Mouse (Mus musculus) kidney, postnatal 0 days (tissue): ENCODE data around the gene Plau. TPM values are rescaled to one million over a fixed set of nuclear protein-coding genes. Genes with fewer than 3 reads are reported as not detected.
A peak's percentile ranks its signal among the peaks of the same experiment; 100 is the strongest.

Experiments
- ATAC-seq: fragments of 200-750 bp; cut with Nextera tagmentation; replicated peaks from 2 replicates; pipeline ENCODE4 v1.8.0; 2017; ENCODE audit warnings: low read depth, moderate number of reproducible peaks, moderate TSS enrichment, moderate library complexity; ENCODE audit not compliant: low FRiP score
- DNase-seq: peaks from one replicate; pipeline ENCODE4 v3.0.0-alpha.2; 2016; ENCODE audit warnings: low spot score
- H3K27ac ChIP-seq: fragments of 300-500 bp; sonication (generic); 2 replicates; pipeline ENCODE4 v1.5.1; 2014; ENCODE audit warnings: mild to moderate bottlenecking
- H3K27me3 ChIP-seq: fragments of 300-500 bp; sonication (generic); 2 replicates; pipeline ENCODE4 v1.6.1; 2014; ENCODE audit warnings: low read length, mixed read lengths; ENCODE audit not compliant: insufficient read depth
- H3K36me3 ChIP-seq: fragments of 300-500 bp; sonication (generic); 2 replicates; pipeline ENCODE4 v1.6.1; 2014; ENCODE audit warnings: low read length, mixed read lengths; ENCODE audit not compliant: insufficient read depth
- H3K4me1 ChIP-seq: fragments of 300-500 bp; sonication (generic); replicated peaks from 2 replicates; pipeline ENCODE4 v1.6.1; 2014; ENCODE audit warnings: antibody characterized with exemption, low read length, mixed read lengths; ENCODE audit not compliant: insufficient read depth
- H3K4me2 ChIP-seq: fragments of 300-500 bp; sonication (generic); 2 replicates; pipeline ENCODE4 v1.6.1; 2014; ENCODE audit warnings: mild to moderate bottlenecking, low read length, moderate library complexity, mixed read lengths
- H3K4me3 ChIP-seq: fragments of 300-500 bp; sonication (generic); replicated peaks from 2 replicates; pipeline ENCODE4 v1.5.1; 2014; ENCODE audit warnings: low read depth, low read length
- H3K9ac ChIP-seq: fragments of 300-500 bp; sonication (generic); 2 replicates; pipeline ENCODE4 v1.6.1; 2014; ENCODE audit warnings: low read depth, low read length
- H3K9me3 ChIP-seq: fragments of 300-500 bp; sonication (generic); replicated peaks from 2 replicates; pipeline ENCODE4 v1.6.1; 2016; ENCODE audit warnings: low read length, inconsistent platforms, mixed read lengths
- CTCF ChIP-seq: IDR thresholded peaks from 2 replicates; pipeline ENCODE4 v1.5.1; 2016; ENCODE audit warnings: antibody characterized with exemption, low read depth, mild to moderate bottlenecking, moderate library complexity
- WGBS: fragments of 180-500 bp; shearing (Covaris S2); extraction: QIAGEN DNeasy Blood & Tissue Kit; methylation state at CpG from one replicate; pipeline ENCODE4 v1.1.7; 2014; 5-methylcytosine and 5-hydroxymethylcytosine counted together
- polyA plus RNA-seq: library from polyadenylated mRNA; unstranded; fragments of >200 nt; fragmentation: Nextera tagmentation; extraction: Ambion mirVana; gene quantifications from 2 replicates; pipeline ENCODE4 v1.2.1, GENCODE M21; 2015

Plau gene
- polyA plus RNA-seq, 1 experiment from 2014 or later, result 70.2 TPM

- WGBS, result 67% methylated on average over 12 of the region's 12 CpGs
- Histone ChIP-seq H3K9ac (no peak overlapping the region), H3K4me2 (no peak overlapping the region), H3K9me3 (no peaks in the 10 kb centered on the region), H3K4me1 (peaks cover 8% of the 10 kb centered on the region; the same call in 1 of the 2 replicates), H3K27ac (0 out of 2 replicates have a peak overlapping the region, but pooled peaks have one; percentile 42), H3K27me3 (no peaks in the 10 kb centered on the region), H3K36me3 (no peaks in the 10 kb centered on the region), H3K4me3 (no peak overlapping the region)
- DNase-seq, result no peak
- no peak for ATAC-seq
- TF ChIP-seq CTCF, result no peak
Measured at GRCm38 (mm10) chr14:20829523-20830366, 6.7 kb upstream of the Plau start.

GRCm38 (mm10) chr14:20831141-20831910 lies 5.1 kb upstream of the Plau start:
- 41% methylated on average over 9 of the region's 9 CpGs for WGBS
- peak; percentile 73 for DNase-seq
- Histone ChIP-seq H3K4me2 (no peak overlapping the region), H3K36me3 (no peaks in the 10 kb centered on the region), H3K27me3 (no peaks in the 10 kb centered on the region), H3K4me3 (no peak overlapping the region), H3K9me3 (no peaks in the 10 kb centered on the region), H3K4me1 (peaks cover 8% of the 10 kb centered on the region; the same call in 1 of the 2 replicates), H3K9ac (no peak overlapping the region), H3K27ac (no peak overlapping the region)
- no peak for TF ChIP-seq CTCF
- no peak; the same call in 1 of the 2 replicates for ATAC-seq

- peaks cover 8% of the 10 kb centered on the region; the same call in 1 of the 2 replicates for H3K4me1 ChIP-seq
- WGBS, result 77% methylated on average over 1 of the region's 1 CpGs
Measured at GRCm38 (mm10) chr14:20831915-20832314, 4.5 kb upstream of the Plau start.

GRCm38 (mm10) chr14:20833525-20833924 lies 2.9 kb upstream of the Plau start:
- Histone ChIP-seq H3K4me1 (peaks cover 8% of the 10 kb centered on the region; the same call in 1 of the 2 replicates), H3K27me3 (no peaks in the 10 kb centered on the region), H3K4me3 (no peak overlapping the region), H3K27ac (no peak overlapping the region), H3K9me3 (no peaks in the 10 kb centered on the region), H3K36me3 (no peaks in the 10 kb centered on the region), H3K9ac (no peak overlapping the region), H3K4me2 (no peak overlapping the region)
- TF ChIP-seq CTCF, result no peak
- no peak for ATAC-seq
- WGBS, result 94% methylated on average over 4 of the region's 4 CpGs
- DNase-seq, result no peak

More at GRCm38 (mm10) chr14:20831915-20832314, 4.5 kb upstream of the Plau start:
- Histone ChIP-seq H3K27ac (no peak overlapping the region), H3K27me3 (no peaks in the 10 kb centered on the region), H3K36me3 (no peaks in the 10 kb centered on the region), H3K4me3 (no peak overlapping the region), H3K9ac (no peak overlapping the region), H3K9me3 (no peaks in the 10 kb centered on the region), H3K4me2 (no peak overlapping the region)
- no peak for TF ChIP-seq CTCF
- DNase-seq, result no peak
- no peak for ATAC-seq

- Histone ChIP-seq H3K4me2 (no peak overlapping the region), H3K9ac (no peak overlapping the region), H3K9me3 (no peaks in the 10 kb centered on the region), H3K36me3 (no peaks in the 10 kb centered on the region), H3K27me3 (no peaks in the 10 kb centered on the region), H3K27ac (no peak overlapping the region), H3K4me1 (peaks cover 8% of the 10 kb centered on the region; the same call in 1 of the 2 replicates), H3K4me3 (no peak overlapping the region)
- WGBS, result 66% methylated on average over 7 of the region's 7 CpGs
- ATAC-seq (no peak), DNase-seq (no peak)
- TF ChIP-seq CTCF, result no peak
Measured at GRCm38 (mm10) chr14:20834136-20834535, 2.3 kb upstream of the Plau start.

GRCm38 (mm10) chr14:20836905-20837376 lies 481 bp downstream of the Plau start:
- H3K27ac ChIP-seq, result peak overlapping the region; percentile 68
- H3K4me3 ChIP-seq, result peak overlapping the region; percentile 53
- WGBS, result 10% methylated on average over 10 of the region's 10 CpGs
- ATAC-seq, result no peak
- H3K4me2 ChIP-seq, result peak overlapping the region; percentile 96
- no peaks in the 10 kb centered on the region for H3K36me3 ChIP-seq
- no peaks in the 10 kb centered on the region for H3K4me1 ChIP-seq
- DNase-seq, result no peak
- no peaks in the 10 kb centered on the region for H3K9me3 ChIP-seq
- peak overlapping the region; percentile 74 for H3K9ac ChIP-seq
- H3K27me3 ChIP-seq, result no peaks in the 10 kb centered on the region
- no peak for TF ChIP-seq CTCF
